Mouse (Mus musculus) liver, embryonic 14.5 days (tissue): ENCODE measurements at regions not wholly inside any gene's neighbourhood (a gene's known extent, or its start where the extent isn't known, plus 50 kb on each side); places are given as distances from the start of the nearest gene placed in this dataset.

ENCODE experiments used
- CTCF ChIP-seq: IDR thresholded peaks from 2 replicates; pipeline ENCODE4 v1.5.1; 2016; ENCODE audit warnings: antibody characterized with exemption, low read depth, control low read depth
- EP300 ChIP-seq: IDR thresholded peaks from 2 replicates; pipeline ENCODE4 v1.6.1; 2016; ENCODE audit warnings: antibody characterized with exemption, low read depth

DNA sequence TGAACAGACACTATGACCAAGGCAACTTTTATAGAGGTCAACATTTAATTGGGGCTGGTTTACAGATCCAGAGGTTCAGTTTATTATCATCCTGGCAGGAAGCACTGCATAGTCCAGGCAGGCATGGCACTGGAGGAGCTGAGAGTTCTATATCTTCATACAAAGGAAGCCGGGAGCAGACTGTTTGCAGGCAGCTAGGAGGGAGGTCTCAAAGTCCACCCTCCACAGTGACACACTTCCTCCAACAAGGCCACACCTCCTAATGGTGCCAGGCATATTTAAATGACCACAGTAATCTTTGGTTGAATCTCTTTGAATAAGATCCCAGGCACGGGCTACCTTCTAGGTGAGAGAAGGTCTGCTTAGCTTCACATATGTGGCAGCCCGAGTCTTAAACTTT is 245.5 kb upstream of the Tmpo start:
- no peak for TF ChIP-seq CTCF
- TF ChIP-seq EP300 = no peak
